Mouse (Mus musculus) CH12.LX (cell line): ENCODE results near the gene F2rl1. TPM values are rescaled to one million over a fixed set of nuclear protein-coding genes. Genes with fewer than 3 reads are reported as not detected.

Experiments
- DNase-seq: peaks from one replicate; pipeline ENCODE4 v3.0.0-alpha.2; 2013; ENCODE audit errors: extremely low read depth
- H3K27ac ChIP-seq: 2 replicates; pipeline ENCODE4 v1.5.1; 2012; ENCODE audit warnings: low read depth, mild to moderate bottlenecking, control low read depth, moderate library complexity; ENCODE audit not compliant: insufficient read depth
- H3K27me3 ChIP-seq: replicated peaks from 2 replicates; pipeline ENCODE3; 2012; ENCODE audit warnings: inconsistent platforms
- H3K36me3 ChIP-seq, 2 experiments: replicated peaks in 1 of 2; 2 replicates each; pipeline versions ENCODE3 to v1.6.1; 2012; ENCODE audit warnings: inconsistent platforms in 1 of 2, low read length in 1 of 2, mild to moderate bottlenecking in 1 of 2, mixed read lengths in 1 of 2, moderate library complexity in 1 of 2; ENCODE audit not compliant: control insufficient read depth in 1 of 2, insufficient read depth in 1 of 2
- H3K4me1 ChIP-seq, 2 experiments: 2 replicates each; pipeline ENCODE4 v1.6.1; 2012; ENCODE audit warnings: inconsistent platforms in 1 of 2, moderate library complexity in 1 of 2; ENCODE audit not compliant: insufficient read depth in 2 of 2, control insufficient read depth in 1 of 2
- H3K4me2 ChIP-seq: 2 replicates; pipeline ENCODE4 v1.6.1; 2012; ENCODE audit warnings: low read depth, mild to moderate bottlenecking, control low read depth; ENCODE audit not compliant: poor library complexity, insufficient read depth, severe bottlenecking
- H3K4me3 ChIP-seq, 3 experiments: fragments of 150-350 bp in 1 of 3; sonication (generic) in 1 of 3; replicated peaks in 1 of 3; 2 replicates each; pipeline versions ENCODE3 to v1.5.1; 2011 to 2012; ENCODE audit warnings: low read depth in 2 of 3, low read length in 2 of 3, mild to moderate bottlenecking in 2 of 3, moderate library complexity in 2 of 3, control low read depth in 1 of 3, improper control_type of control experiment in 1 of 3, inconsistent platforms in 1 of 3, mixed read lengths in 1 of 3; ENCODE audit not compliant: poor library complexity in 1 of 3
- H3K79me2 ChIP-seq: replicated peaks from 2 replicates; pipeline ENCODE4 v1.6.1; 2012; ENCODE audit warnings: mild to moderate bottlenecking, moderate library complexity; ENCODE audit not compliant: control insufficient read depth, poor library complexity, insufficient read depth, severe bottlenecking; ENCODE audit errors: extremely low read depth
- H3K9ac ChIP-seq: 2 replicates; pipeline ENCODE4 v1.6.1; 2012; ENCODE audit warnings: low read depth, mild to moderate bottlenecking, control low read depth, moderate library complexity; ENCODE audit not compliant: insufficient read depth
- H3K9me3 ChIP-seq: replicated peaks from 2 replicates; pipeline ENCODE3; 2012; ENCODE audit warnings: low read length, inconsistent platforms, mixed read lengths
- BHLHE40 ChIP-seq: IDR thresholded peaks from 2 replicates; pipeline ENCODE4 v1.6.1; 2011; ENCODE audit warnings: mild to moderate bottlenecking, low read depth, low read length, improper control_type of control experiment
- CHD1 ChIP-seq: IDR thresholded peaks from 2 replicates; pipeline ENCODE4 v1.6.1; 2012; ENCODE audit warnings: low read depth, low read length, improper control_type of control experiment, inconsistent platforms
- CHD2 ChIP-seq: IDR thresholded peaks from 2 replicates; pipeline ENCODE4 v1.6.1; 2011; ENCODE audit warnings: low read length, improper control_type of control experiment
- CTCF ChIP-seq, 2 experiments: IDR thresholded peaks in 1 of 2; conservative IDR thresholded peaks in 1 of 2; 2 replicates each; pipeline ENCODE4 v1.5.1; 2011 to 2012; ENCODE audit warnings: low read depth in 2 of 2, low read length in 2 of 2, improper control_type of control experiment in 1 of 2, inconsistent platforms in 1 of 2, mild to moderate bottlenecking in 1 of 2, moderate library complexity in 1 of 2
- E2F4 ChIP-seq: IDR thresholded peaks from 2 replicates; pipeline ENCODE4 v1.6.1; 2011; ENCODE audit warnings: low read depth, low read length, improper control_type of control experiment; ENCODE audit not compliant: insufficient replicate concordance
- ELF1 ChIP-seq: IDR thresholded peaks from 2 replicates; pipeline ENCODE4 v1.6.1; 2014; ENCODE audit warnings: low read depth, mild to moderate bottlenecking, inconsistent platforms, low read length, improper control_type of control experiment
- EP300 ChIP-seq: IDR thresholded peaks from 2 replicates; pipeline ENCODE4 v1.6.1; 2011; ENCODE audit warnings: low read length, improper control_type of control experiment
- ETS1 ChIP-seq: conservative IDR thresholded peaks from 2 replicates; pipeline ENCODE4 v1.6.1; 2012; ENCODE audit warnings: low read depth, mild to moderate bottlenecking, inconsistent platforms, low read length, improper control_type of control experiment, moderate library complexity
- GABPA ChIP-seq: IDR thresholded peaks from 2 replicates; pipeline ENCODE4 v1.6.1; 2012; ENCODE audit warnings: low read depth, low read length, improper control_type of control experiment, inconsistent platforms; ENCODE audit not compliant: insufficient replicate concordance
- HCFC1 ChIP-seq: IDR thresholded peaks from 2 replicates; pipeline ENCODE4 v1.6.1; 2012; ENCODE audit warnings: low read depth, mild to moderate bottlenecking, inconsistent platforms, low read length, improper control_type of control experiment
- IRF4 ChIP-seq: IDR thresholded peaks from 2 replicates; pipeline ENCODE4 v1.6.1; 2014; ENCODE audit warnings: low read depth, mild to moderate bottlenecking, inconsistent platforms, low read length, improper control_type of control experiment
- JUN ChIP-seq: IDR thresholded peaks from 2 replicates; pipeline ENCODE4 v1.6.1; 2011; ENCODE audit warnings: low read depth, mild to moderate bottlenecking, low read length, improper control_type of control experiment, moderate library complexity; ENCODE audit not compliant: insufficient read depth
- JUND ChIP-seq: conservative IDR thresholded peaks from 2 replicates; pipeline ENCODE4 v1.6.1; 2011; ENCODE audit warnings: low read depth, low read length, improper control_type of control experiment
- KAT2A ChIP-seq: IDR thresholded peaks from 2 replicates; pipeline ENCODE4 v1.6.1; 2012; ENCODE audit warnings: low read length, improper control_type of control experiment, inconsistent platforms; ENCODE audit not compliant: insufficient replicate concordance
- MAFK ChIP-seq: IDR thresholded peaks from 2 replicates; pipeline ENCODE4 v1.6.1; 2011; ENCODE audit warnings: low read length, improper control_type of control experiment; ENCODE audit not compliant: insufficient replicate concordance
- MAX ChIP-seq: IDR thresholded peaks from 2 replicates; pipeline ENCODE4 v1.6.1; 2011; ENCODE audit warnings: low read length, improper control_type of control experiment
- NRF1 ChIP-seq: IDR thresholded peaks from 2 replicates; pipeline ENCODE4 v1.6.1; 2014; ENCODE audit warnings: low read depth, mild to moderate bottlenecking, inconsistent platforms, low read length, improper control_type of control experiment, moderate library complexity
- POLR2A ChIP-seq: IDR thresholded peaks from 2 replicates; pipeline ENCODE4 v1.6.1; 2011; ENCODE audit warnings: low read depth, mild to moderate bottlenecking, improper control_type of control experiment, low read length
- POLR2AphosphoS2 ChIP-seq: IDR thresholded peaks from 2 replicates; pipeline ENCODE4 v1.6.1; 2011; ENCODE audit warnings: low read depth, low read length, improper control_type of control experiment
- RAD21 ChIP-seq: IDR thresholded peaks from 2 replicates; pipeline ENCODE4 v1.6.1; 2011; ENCODE audit warnings: low read depth, mild to moderate bottlenecking, low read length, improper control_type of control experiment, moderate library complexity
- TCF12 ChIP-seq: IDR thresholded peaks from 2 replicates; pipeline ENCODE4 v1.6.1; 2014; ENCODE audit warnings: low read depth, mild to moderate bottlenecking, inconsistent platforms, low read length, improper control_type of control experiment
- UBTF ChIP-seq: IDR thresholded peaks from 2 replicates; pipeline ENCODE4 v1.6.1; 2012; ENCODE audit warnings: low read depth, mild to moderate bottlenecking, inconsistent platforms, low read length, improper control_type of control experiment, moderate library complexity
- USF1 ChIP-seq: IDR thresholded peaks from 2 replicates; pipeline ENCODE4 v1.6.1; 2014; ENCODE audit warnings: low read depth, mild to moderate bottlenecking, inconsistent platforms, low read length, improper control_type of control experiment
- ZC3H11A ChIP-seq: IDR thresholded peaks from 2 replicates; pipeline ENCODE4 v1.6.1; 2012; ENCODE audit warnings: low read depth, mild to moderate bottlenecking, inconsistent platforms, low read length, improper control_type of control experiment
- ZMIZ1 ChIP-seq: IDR thresholded peaks from 2 replicates; pipeline ENCODE4 v1.6.1; 2012; ENCODE audit warnings: low read depth, mild to moderate bottlenecking, inconsistent platforms, low read length, improper control_type of control experiment
- ZNF384 ChIP-seq: IDR thresholded peaks from 2 replicates; pipeline ENCODE4 v1.6.1; 2012; ENCODE audit warnings: low read depth, low read length, improper control_type of control experiment, inconsistent platforms
- dilution Hi-C: fragments of 300-500 bp; cut with MboI; formaldehyde crosslinking; loops from 2 replicates; pipeline ENCODE4 v1.14.3; 2020; ENCODE audit warnings: low sequenced_read_pairs; ENCODE audit not compliant: extremely low pct_unique_long_range_greater_than_20kb, extremely low pct_ligation_motif_present
- in situ Hi-C: fragments of 300-500 bp; cut with MboI; formaldehyde crosslinking; loops from 3 replicates; pipeline ENCODE4 v1.14.3; 2019; ENCODE audit warnings: low sequenced_read_pairs, low pct_ligation_motif_present, low pct_unique_long_range_greater_than_20kb, mixed read lengths
- polyA plus RNA-seq: library from polyadenylated mRNA; unstranded; fragments of >175 nt; gene quantifications from 2 replicates; pipeline ENCODE4 v1.2.1, GENCODE M21; 2012; ENCODE audit warnings: low read depth; ENCODE audit not compliant: insufficient read length
- total RNA-seq, 2 experiments: library from RNA; depleted of rRNA; stranded (reverse); fragments of 300-350 nt in 1 of 2; fragments of >200 nt in 1 of 2; gene quantifications; 2 replicates each; pipeline ENCODE4 v1.2.3; 2012 to 2014

The F2rl1 gene
- total and polyA plus RNA-seq, 3 experiments, result not detected

GRCm38 (mm10) chr13:95494812-95495211 lies 30.2 kb downstream of the F2rl1 start (continued):
- TF ChIP-seq CHD2 (peak; percentile 71; the same call in 1 of the 2 replicates), NRF1 (peak; percentile 82), ZMIZ1 (no peak), MAX (peak; percentile 14; the same call in 1 of the 2 replicates), CHD1 (no peak), ZC3H11A (no peak), GABPA (no peak), E2F4 (0 out of 2 replicates have a peak, but pooled peaks have one; percentile 4), POLR2A (no peak), HCFC1 (no peak), KAT2A (no peak), MAFK (peak; percentile 75), USF1 (no peak), UBTF (0 out of 2 replicates have a peak, but pooled peaks have one; percentile 56), ZNF384 (peak; percentile 98), TCF12 (0 out of 2 replicates have a peak, but pooled peaks have one; percentile 50), POLR2AphosphoS2 (no peak), EP300 (peak; percentile 97), IRF4 (peak; percentile 98)

- Histone ChIP-seq H3K27ac (no peak overlapping the region), H3K9ac (no peak overlapping the region), H3K36me3 (no peaks in the 10 kb centered on the region), H3K9me3 (no peaks in the 10 kb centered on the region), H3K79me2 (no peaks in the 10 kb centered on the region)
- in situ Hi-C loops, result no loop called here
- dilution Hi-C loops, result no loop called here
- DNase-seq, result no peak
- TF ChIP-seq JUN, result no peak
- no peak for TF ChIP-seq CHD2
- TF ChIP-seq, all 38 proteins: peak for 0
- Histone ChIP-seq H3K27me3 (peaks cover 32% of the 10 kb centered on the region), H3K4me3 (no peak overlapping the region), H3K4me1 (peaks cover 11 to 24% of the 10 kb centered on the region in 2 experiments), H3K4me2 (no peak overlapping the region)
Observed at GRCm38 (mm10) chr13:95493296-95493695, 31.7 kb downstream of the F2rl1 start.

- in situ Hi-C loops (no loop called here), dilution Hi-C loops (no loop called here)
- no peak for DNase-seq
- no peak overlapping the region for H3K4me2 ChIP-seq
- no peaks in the 10 kb centered on the region for H3K36me3 ChIP-seq
- TF ChIP-seq IRF4 (no peak), CTCF (conservative IDR thresholded peaks at IDR 0.05 in 1 of 2, IDR thresholded peaks at IDR 0.05 in 1 of 2; ENCODE audit: low read depth in 2 of 2, low read length in 2 of 2) (no peak), RAD21 (no peak), CHD1 (no peak), BHLHE40 (no peak), JUND (no peak), ETS1 (no peak), ELF1 (no peak), POLR2AphosphoS2 (no peak), ZNF384 (no peak)
- H3K4me1 ChIP-seq, result peaks cover 11 to 24% of the 10 kb centered on the region in 2 experiments
- H3K4me3 ChIP-seq, result no peak overlapping the region
- no peaks in the 10 kb centered on the region for H3K9me3 ChIP-seq
- no peak overlapping the region for H3K9ac ChIP-seq
- no peak overlapping the region for H3K27ac ChIP-seq
- H3K79me2 ChIP-seq, result no peaks in the 10 kb centered on the region
- peaks cover 25% of the 10 kb centered on the region for H3K27me3 ChIP-seq
Observed at GRCm38 (mm10) chr13:95491327-95491726, 33.7 kb downstream of the F2rl1 start.
